Mouse (Mus musculus) thymus, postnatal 0 days (tissue): ENCODE measurements around the gene Tbc1d1. TPM values are rescaled to one million over a fixed set of nuclear protein-coding genes. Genes with fewer than 3 reads are reported as not detected.
A peak's percentile ranks its signal among the peaks of the same experiment; 100 is the strongest.

ENCODE experiments used
- DNase-seq: peaks from one replicate; pipeline ENCODE4 v3.0.0-alpha.2; 2015; ENCODE audit warnings: low spot score
- microRNA-seq: library from miRNA; unstranded; fragments of <30 nt; microRNA quantifications from one replicate; pipeline ENCODE4, GENCODE M21; 2016; ENCODE audit warnings: borderline number of aligned reads
- polyA plus RNA-seq: library from polyadenylated mRNA; unstranded; fragments of >200 nt; fragmentation: Nextera tagmentation; extraction: Ambion mirVana; gene quantifications from 2 replicates; pipeline ENCODE4 v1.2.1, GENCODE M21; 2015

The Tbc1d1 gene
- polyA plus RNA-seq, 1 experiment from 2014 or later = 18.5 TPM

DNA sequence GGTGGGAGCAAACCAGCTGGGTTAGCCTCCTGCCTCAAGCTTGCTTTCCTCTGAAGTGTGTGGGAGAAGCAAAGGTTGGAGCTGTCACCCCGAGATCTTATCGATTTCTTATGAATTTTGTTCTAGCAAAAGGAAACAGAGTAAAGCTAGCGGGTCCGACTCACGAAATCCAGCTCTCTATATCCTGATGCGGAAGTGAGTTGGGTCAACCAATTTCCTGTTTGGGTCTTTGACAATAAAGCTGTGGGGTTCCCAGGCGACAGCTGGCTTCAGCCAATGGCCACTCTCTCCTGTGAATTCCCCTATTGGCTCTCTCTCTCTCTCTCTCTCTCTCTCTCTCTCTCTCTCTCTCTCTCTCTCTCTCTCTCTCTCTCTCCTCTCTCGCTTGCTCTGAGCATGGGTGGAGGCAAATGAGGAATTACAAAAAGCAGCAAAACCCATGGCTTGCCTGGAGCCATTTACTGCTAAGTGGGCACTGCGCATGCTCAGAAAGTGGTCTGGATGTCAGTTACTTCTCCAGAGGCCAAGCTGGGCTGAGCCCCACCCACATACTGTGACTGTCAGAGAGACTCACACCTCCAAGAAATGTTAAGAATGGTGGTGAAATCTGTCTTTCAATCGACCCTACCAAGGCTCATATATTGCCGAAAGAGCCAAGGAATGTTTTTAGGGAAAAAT lies 224.7 kb downstream of the Tbc1d1 start:
- DNase-seq = peak; percentile 67

DNA sequence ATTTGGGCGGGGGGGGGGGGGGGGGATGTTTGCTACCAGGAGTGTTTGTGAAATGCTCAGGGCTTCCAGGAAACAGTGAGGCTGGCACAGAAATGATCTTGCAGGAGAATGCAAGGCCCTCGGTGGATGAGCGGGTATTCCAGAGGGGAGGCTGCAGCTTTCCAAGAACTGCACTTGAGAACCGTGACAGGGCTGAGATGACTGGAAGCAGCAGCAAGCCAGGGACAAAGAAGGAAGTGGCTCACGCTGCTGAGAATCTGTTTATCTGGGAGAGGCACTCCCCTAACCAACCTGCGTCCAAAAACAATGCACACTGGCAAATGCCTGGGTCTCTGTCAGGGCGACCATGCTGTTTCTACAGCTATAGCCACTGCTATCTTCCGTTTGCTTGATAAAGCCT lies 225.4 kb downstream of the Tbc1d1 start:
- DNase-seq = no peak

- peak; percentile 82 for DNase-seq
Measured at GRCm38 (mm10) chr5:64382451-64383057, 226.4 kb downstream of the Tbc1d1 start.

- no peak for DNase-seq
Measured at GRCm38 (mm10) chr5:64383215-64383614, 227.1 kb downstream of the Tbc1d1 start.

DNA sequence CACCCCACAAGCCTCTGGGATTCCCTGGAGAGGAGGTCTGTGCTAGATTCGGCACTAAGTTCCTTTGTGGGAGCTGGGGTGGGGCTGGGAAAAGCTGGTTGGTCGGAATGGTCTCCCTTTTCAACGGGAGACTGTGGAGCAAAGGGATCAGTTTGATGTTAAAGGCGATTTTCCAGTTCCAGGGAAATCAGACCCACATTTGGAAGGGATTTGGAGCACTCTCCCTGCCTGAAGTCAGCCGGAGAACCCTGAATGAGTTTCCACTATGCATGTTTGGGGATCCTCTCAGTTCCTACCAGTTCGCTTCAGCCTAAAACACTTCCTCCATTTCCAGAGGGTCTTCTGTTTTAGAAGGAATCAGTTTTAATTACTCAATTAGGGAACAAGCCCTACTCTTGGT lies 228.4 kb downstream of the Tbc1d1 start:
- no peak for DNase-seq

DNA sequence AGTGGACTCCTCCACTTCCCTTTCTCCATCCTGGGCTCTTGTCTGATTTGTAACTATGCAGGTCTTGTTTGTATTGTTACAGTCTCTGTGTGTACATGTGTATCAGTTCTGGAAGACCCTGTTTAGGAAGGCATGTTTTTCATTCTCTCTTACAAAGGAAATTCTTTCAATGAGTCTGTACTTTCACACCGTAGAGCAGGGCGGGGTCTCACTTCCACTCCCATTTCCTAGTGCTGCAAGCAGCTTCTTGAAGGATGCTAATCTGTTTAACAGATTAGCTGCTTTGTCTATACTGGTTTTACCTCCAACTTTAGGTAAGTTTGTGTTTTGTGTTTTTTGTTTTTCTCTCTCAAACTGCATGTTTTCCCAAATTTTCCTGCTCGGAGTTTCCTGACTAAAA lies 230.9 kb downstream of the Tbc1d1 start:
- DNase-seq = no peak

GRCm38 (mm10) chr5:64389202-64389929 lies 233.3 kb downstream of the Tbc1d1 start:
- DNase-seq = no peak

- DNase-seq = no peak
Measured at GRCm38 (mm10) chr5:64391346-64391745, 235.2 kb downstream of the Tbc1d1 start.

DNA sequence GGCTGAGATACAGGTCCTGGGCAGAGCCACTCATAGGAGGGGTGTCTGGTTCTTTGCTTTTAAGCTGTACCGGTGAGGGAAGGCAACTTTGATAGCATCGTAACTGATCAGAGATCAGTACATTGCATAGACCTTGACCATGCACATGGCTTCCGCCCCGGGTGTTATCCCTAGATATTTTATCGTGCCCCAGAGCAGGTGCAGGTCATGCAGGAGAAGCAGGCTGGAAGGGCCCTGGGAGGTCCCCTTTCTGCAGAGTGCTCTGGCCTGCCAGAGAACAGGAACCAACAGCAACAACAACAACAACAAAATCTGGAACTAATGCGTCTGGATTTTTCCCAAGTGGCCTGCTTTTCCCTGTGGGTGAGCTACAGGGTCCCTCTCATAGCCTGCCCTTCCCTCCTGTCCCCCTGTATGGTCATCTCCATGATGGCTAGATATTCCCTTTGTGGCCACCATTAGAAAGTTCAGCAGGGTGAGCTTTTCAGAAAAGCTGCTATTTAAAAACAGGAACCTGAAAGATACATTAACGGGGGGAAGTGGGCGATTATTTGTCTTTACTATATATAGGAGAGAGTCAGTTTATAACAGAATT lies 236.4 kb downstream of the Tbc1d1 start:
- DNase-seq = no peak

GRCm38 (mm10) chr5:64393530-64393929 lies 237.4 kb downstream of the Tbc1d1 start:
- DNase-seq = no peak

- DNase-seq = no peak
Measured at GRCm38 (mm10) chr5:64398155-64398554, 242.1 kb downstream of the Tbc1d1 start.

GRCm38 (mm10) chr5:64400742-64401141 lies 244.6 kb downstream of the Tbc1d1 start:
- DNase-seq = no peak

Small RNA genes within 50 kb of the gene (microRNA-seq; reads per million reads assigned to microRNA genes)
- not detected for gene Gm22395

Other genes starting within 250 kb of the Tbc1d1 start
- 10.4 and 11.2 TPM in 2 replicates for gene Rell1, start 187.4 kb upstream of the Tbc1d1 start, polyA plus RNA-seq
- 18.2 and 18.9 TPM in 2 replicates for gene Pgm2, start 63.4 kb upstream of the Tbc1d1 start, polyA plus RNA-seq